Mouse (Mus musculus): ENCODE measurements at regions not wholly inside any gene's neighbourhood (a gene's known extent, or its start where the extent isn't known, plus 50 kb on each side); places are given as distances from the start of the nearest gene placed in this dataset.

GRCm38 (mm10) chr9:87848882-87849281, 117.8 kb upstream of the Tbx18 start:
- no peak for TF ChIP-seq CTCF (IDR thresholded peaks at IDR 0.05; ENCODE audit: extremely low read depth, insufficient read length, insufficient replicate concordance, low read depth, low read length)
- TF ChIP-seq POLR2A (IDR thresholded peaks at IDR 0.05; ENCODE audit: low read depth, low read length): no peak

Data from small intestine, adult 2 months (tissue).